Mouse (Mus musculus) ES-Bruce4 (cell line): ENCODE measurements around the gene Myadm.
A peak's percentile ranks its signal among the peaks of the same experiment; 100 is the strongest.

ENCODE experiments used
- CTCF ChIP-seq: IDR thresholded peaks from one replicate; pipeline ENCODE4 v1.8.1; 2011; ENCODE audit warnings: low read depth, low read length
- EP300 ChIP-seq: IDR thresholded peaks from 2 replicates; pipeline ENCODE4 v1.6.1; 2011; ENCODE audit warnings: low read depth, low read length; ENCODE audit not compliant: insufficient read depth
- POLR2A ChIP-seq: IDR thresholded peaks from one replicate; pipeline ENCODE4 v1.8.1; 2011; ENCODE audit warnings: low read length; ENCODE audit not compliant: insufficient read depth

- TF ChIP-seq CTCF (no peak), EP300 (0 out of 2 replicates have a peak, but pooled peaks have one; percentile 3), POLR2A (no peak)
Observed at GRCm38 (mm10) chr7:3292791-3293190, 3.9 kb downstream of the Myadm start.
